Mouse (Mus musculus): ENCODE measurements at regions not wholly inside any gene's neighbourhood (a gene's known extent, or its start where the extent isn't known, plus 50 kb on each side); places are given as distances from the start of the nearest gene placed in this dataset.

DNA sequence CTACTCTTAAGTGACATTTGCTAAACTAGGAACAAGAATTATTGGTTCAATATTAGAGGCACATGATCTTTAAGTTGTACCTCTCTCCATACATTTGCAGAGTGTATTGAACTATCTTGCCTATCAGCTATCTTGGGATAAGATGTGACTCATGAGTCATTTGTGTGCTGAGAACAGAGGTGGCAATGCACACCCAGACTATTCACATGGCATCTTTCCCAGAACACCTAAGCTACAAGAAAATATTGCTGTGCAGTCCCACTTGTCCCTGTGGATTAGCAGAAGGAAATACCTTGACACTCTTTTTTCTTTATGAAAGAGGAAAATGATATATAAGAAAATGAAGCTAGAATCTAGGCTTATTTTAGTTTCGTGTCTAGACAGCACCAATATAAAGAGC, 104.8 kb upstream of the Grm3 start:
- WGBS: 80% methylated on average over 1 of the region's 1 CpGs
- no peak overlapping the region for H3K4me2 ChIP-seq (ENCODE audit: low read depth, severe bottlenecking)
- no peaks in the 10 kb centered on the region for H3K27me3 ChIP-seq (ENCODE audit: control insufficient read depth, insufficient read depth, low read length)
- no peak overlapping the region for H3K27ac ChIP-seq (replicated peaks; ENCODE audit: low read depth, low read length)
- H3K9me3 ChIP-seq (ENCODE audit: control insufficient read depth, low read length): no peaks in the 10 kb centered on the region
- H3K9ac ChIP-seq (ENCODE audit: low read length): no peak overlapping the region
- ATAC-seq (ENCODE audit: insufficient number of reproducible peaks, low FRiP score, low TSS enrichment, low read depth) (no peak), DNase-seq (ENCODE audit: low spot score) (no peak)
- H3K36me3 ChIP-seq (ENCODE audit: control insufficient read depth, insufficient read depth, low read length): no peaks in the 10 kb centered on the region
- no peak overlapping the region for H3K4me3 ChIP-seq (ENCODE audit: low read depth, low read length)
- no peaks in the 10 kb centered on the region for H3K4me1 ChIP-seq (ENCODE audit: control insufficient read depth, insufficient read depth, low read length)

DNA sequence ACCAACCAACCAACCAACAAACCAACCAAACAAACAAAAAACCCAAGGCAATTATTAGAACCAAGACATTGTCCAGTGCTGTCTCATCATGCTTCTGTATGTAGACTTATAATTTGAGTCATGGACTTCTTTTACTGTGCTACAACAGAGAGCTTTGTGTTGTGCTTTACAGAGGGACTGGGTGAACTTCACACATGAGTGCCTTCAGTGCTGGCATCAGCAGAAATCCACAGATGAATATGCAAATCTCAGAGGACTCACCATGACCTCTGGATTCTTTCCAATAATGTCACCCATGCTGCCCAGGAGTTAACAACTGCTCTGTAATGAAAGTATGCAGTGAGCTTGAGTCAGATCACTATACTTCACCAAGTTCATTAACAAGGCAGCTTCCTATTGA, 76.7 kb upstream of the Grm3 start:
- no peaks in the 10 kb centered on the region for H3K9me3 ChIP-seq (ENCODE audit: control insufficient read depth, low read length)
- no peak overlapping the region for H3K9ac ChIP-seq (ENCODE audit: low read length)
- ATAC-seq (ENCODE audit: insufficient number of reproducible peaks, low FRiP score, low TSS enrichment, low read depth): no peak
- H3K4me1 ChIP-seq (ENCODE audit: control insufficient read depth, insufficient read depth, low read length): no peaks in the 10 kb centered on the region
- no peak overlapping the region for H3K4me2 ChIP-seq (ENCODE audit: low read depth, severe bottlenecking)
- no peaks in the 10 kb centered on the region for H3K27me3 ChIP-seq (ENCODE audit: control insufficient read depth, insufficient read depth, low read length)
- no peak for DNase-seq (ENCODE audit: low spot score)
- H3K4me3 ChIP-seq (ENCODE audit: low read depth, low read length): no peak overlapping the region
- H3K27ac ChIP-seq (replicated peaks; ENCODE audit: low read depth, low read length): no peak overlapping the region
- H3K36me3 ChIP-seq (ENCODE audit: control insufficient read depth, insufficient read depth, low read length): no peaks in the 10 kb centered on the region

DNA sequence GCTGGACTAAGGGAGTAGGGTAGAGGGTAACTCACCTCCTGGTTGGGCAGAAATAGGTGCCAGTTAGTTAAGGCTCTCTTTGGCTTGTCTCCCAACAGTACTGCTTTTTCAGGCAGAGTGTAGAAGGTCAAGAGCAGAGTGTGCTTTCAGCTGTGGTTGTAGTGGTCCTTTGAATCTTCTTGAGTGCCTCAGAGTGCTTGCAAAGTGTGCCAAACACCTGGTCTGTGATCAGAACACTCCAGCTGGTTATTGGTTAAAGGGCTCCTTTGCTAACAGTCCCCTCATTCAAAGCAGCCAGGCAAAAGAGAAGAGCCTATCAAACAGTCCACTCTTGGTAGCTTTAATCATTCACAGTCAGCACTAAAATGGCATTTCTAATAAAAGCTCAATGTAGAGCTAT, 56.1 kb upstream of the Grm3 start:
- no peaks in the 10 kb centered on the region for H3K4me1 ChIP-seq (ENCODE audit: control insufficient read depth, insufficient read depth, low read length)
- no peaks in the 10 kb centered on the region for H3K36me3 ChIP-seq (ENCODE audit: control insufficient read depth, insufficient read depth, low read length)
- H3K4me2 ChIP-seq (ENCODE audit: low read depth, severe bottlenecking): no peak overlapping the region
- H3K27me3 ChIP-seq (ENCODE audit: control insufficient read depth, insufficient read depth, low read length): no peaks in the 10 kb centered on the region
- no peak for DNase-seq (ENCODE audit: low spot score)
- ATAC-seq (ENCODE audit: insufficient number of reproducible peaks, low FRiP score, low TSS enrichment, low read depth): no peak
- H3K4me3 ChIP-seq (ENCODE audit: low read depth, low read length): no peak overlapping the region
- no peaks in the 10 kb centered on the region for H3K9me3 ChIP-seq (ENCODE audit: control insufficient read depth, low read length)
- no peak overlapping the region for H3K9ac ChIP-seq (ENCODE audit: low read length)
- H3K27ac ChIP-seq (replicated peaks; ENCODE audit: low read depth, low read length): no peak overlapping the region
